Mouse (Mus musculus) liver, embryonic 15.5 days (tissue): ENCODE measurements at regions not wholly inside any gene's neighbourhood (a gene's known extent, or its start where the extent isn't known, plus 50 kb on each side); places are given as distances from the start of the nearest gene placed in this dataset.

Experiments used
- ATAC-seq: fragments of 200-750 bp; cut with Nextera tagmentation; 2 replicates; pipeline ENCODE4 v1.8.0; 2017; ENCODE audit warnings: moderate number of reproducible peaks, mild to moderate bottlenecking, moderate library complexity; ENCODE audit not compliant: insufficient read depth
- H3K27ac ChIP-seq: fragments of 300-500 bp; sonication (generic); replicated peaks from 2 replicates; pipeline ENCODE4 v1.5.1; 2015; ENCODE audit warnings: mild to moderate bottlenecking, inconsistent platforms
- H3K27me3 ChIP-seq: fragments of 300-500 bp; sonication (generic); 2 replicates; pipeline ENCODE4 v1.6.1; 2015; ENCODE audit warnings: mild to moderate bottlenecking, inconsistent platforms
- H3K36me3 ChIP-seq: fragments of 300-500 bp; sonication (generic); replicated peaks from 2 replicates; pipeline ENCODE4 v1.6.1; 2015; ENCODE audit warnings: moderate library complexity, mild to moderate bottlenecking, inconsistent platforms
- H3K4me1 ChIP-seq: fragments of 300-500 bp; sonication (generic); replicated peaks from 2 replicates; pipeline ENCODE4 v1.6.1; 2015; ENCODE audit warnings: inconsistent platforms
- H3K4me2 ChIP-seq: fragments of 300-500 bp; sonication (generic); 2 replicates; pipeline ENCODE4 v1.6.1; 2015; ENCODE audit warnings: moderate library complexity, mild to moderate bottlenecking, inconsistent platforms
- H3K4me3 ChIP-seq: fragments of 300-500 bp; sonication (generic); replicated peaks from 2 replicates; pipeline ENCODE4 v1.5.1; 2015; ENCODE audit warnings: mild to moderate bottlenecking, inconsistent platforms
- H3K9ac ChIP-seq: fragments of 300-500 bp; sonication (generic); 2 replicates; pipeline ENCODE4 v1.6.1; 2015; ENCODE audit warnings: moderate library complexity, mild to moderate bottlenecking, inconsistent platforms
- H3K9me3 ChIP-seq: fragments of 300-500 bp; sonication (generic); replicated peaks from 2 replicates; pipeline ENCODE4 v1.6.1; 2016; ENCODE audit warnings: inconsistent platforms
- WGBS: fragments of 180-500 bp; shearing (Covaris S2); methylation state at CpG from one replicate; pipeline ENCODE4 v1.1.7; 2015; ENCODE audit warnings: mixed read lengths; ENCODE audit not compliant: insufficient replicate concordance; 5-methylcytosine and 5-hydroxymethylcytosine counted together

DNA sequence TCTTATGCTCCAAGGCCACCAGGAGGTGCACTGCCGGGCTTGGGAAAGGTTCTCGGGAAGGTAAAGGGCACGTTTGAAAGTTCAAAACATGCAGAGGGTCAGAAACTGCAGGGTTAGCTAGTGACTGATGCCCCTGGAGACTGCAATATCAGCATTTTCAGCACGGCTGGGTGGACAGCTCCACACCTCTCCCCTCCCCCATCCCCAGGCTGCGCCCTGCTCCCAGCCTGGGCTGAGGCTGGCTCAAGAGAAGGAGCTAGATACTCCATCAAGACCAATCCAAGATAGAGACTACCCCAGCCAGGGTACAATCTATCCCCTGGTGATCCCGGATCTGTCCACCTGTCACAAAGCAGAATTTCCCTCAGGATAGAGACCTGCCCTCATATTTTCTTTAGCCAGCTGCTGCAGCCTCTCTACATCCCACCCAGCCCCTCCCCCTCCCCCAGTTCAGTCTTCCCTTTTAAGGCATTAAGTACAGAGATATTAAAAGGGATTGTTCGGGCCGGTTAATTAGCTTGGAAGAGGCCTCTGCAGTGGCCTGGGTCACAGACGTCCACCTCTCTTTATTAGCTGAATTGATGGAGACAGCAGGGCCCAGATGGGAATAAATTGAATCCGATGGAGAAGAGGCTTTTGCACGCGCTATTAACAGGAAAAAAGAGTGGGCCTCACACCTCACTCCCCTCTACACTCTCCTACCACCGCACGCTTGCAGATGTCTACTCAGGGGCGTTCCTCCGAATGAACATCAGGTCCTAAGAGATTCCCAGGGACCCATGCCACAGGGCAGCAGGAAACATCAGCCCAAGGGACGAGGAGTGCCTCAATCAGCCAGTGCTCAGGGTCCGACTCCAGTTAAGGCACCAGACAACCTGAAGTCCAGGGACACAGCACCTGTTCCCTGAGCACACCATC is 119.8 kb downstream of the Plxna1 start:
- Histone ChIP-seq H3K36me3 (no peaks in the 10 kb centered on the region), H3K27me3 (no peaks in the 10 kb centered on the region), H3K9me3 (no peaks in the 10 kb centered on the region), H3K9ac (no peak overlapping the region), H3K27ac (no peak overlapping the region), H3K4me1 (no peaks in the 10 kb centered on the region), H3K4me2 (no peak overlapping the region), H3K4me3 (no peak overlapping the region)
- 26% methylated on average over 18 of the region's 18 CpGs for WGBS
- no peak for ATAC-seq

DNA sequence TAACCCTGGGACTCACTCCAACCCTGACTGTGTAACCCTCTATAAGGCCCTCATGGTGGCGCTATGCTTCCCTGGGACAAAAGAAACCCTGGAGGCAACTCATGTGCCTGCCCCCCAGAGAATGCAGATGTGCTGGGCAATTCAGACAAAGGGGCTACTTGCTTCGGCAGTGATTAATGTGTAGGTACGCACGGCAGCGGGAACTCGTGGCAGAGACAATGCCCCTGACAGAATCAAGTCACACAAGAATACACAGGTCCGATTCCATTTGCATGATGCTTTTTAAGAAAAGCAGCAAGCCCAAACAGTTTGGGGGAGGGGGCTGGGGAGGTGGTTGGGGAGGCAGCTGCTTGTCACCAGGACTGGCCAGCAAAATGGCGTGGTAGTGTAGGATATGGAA is 116.9 kb downstream of the Plxna1 start:
- H3K4me3 ChIP-seq = no peak overlapping the region
- no peaks in the 10 kb centered on the region for H3K36me3 ChIP-seq
- no peak overlapping the region for H3K27ac ChIP-seq
- no peaks in the 10 kb centered on the region for H3K27me3 ChIP-seq
- H3K4me2 ChIP-seq = no peak overlapping the region
- ATAC-seq = no peak
- H3K9me3 ChIP-seq = no peaks in the 10 kb centered on the region
- H3K4me1 ChIP-seq = no peaks in the 10 kb centered on the region
- H3K9ac ChIP-seq = no peak overlapping the region
- WGBS = 62% methylated on average over 8 of the region's 8 CpGs

DNA sequence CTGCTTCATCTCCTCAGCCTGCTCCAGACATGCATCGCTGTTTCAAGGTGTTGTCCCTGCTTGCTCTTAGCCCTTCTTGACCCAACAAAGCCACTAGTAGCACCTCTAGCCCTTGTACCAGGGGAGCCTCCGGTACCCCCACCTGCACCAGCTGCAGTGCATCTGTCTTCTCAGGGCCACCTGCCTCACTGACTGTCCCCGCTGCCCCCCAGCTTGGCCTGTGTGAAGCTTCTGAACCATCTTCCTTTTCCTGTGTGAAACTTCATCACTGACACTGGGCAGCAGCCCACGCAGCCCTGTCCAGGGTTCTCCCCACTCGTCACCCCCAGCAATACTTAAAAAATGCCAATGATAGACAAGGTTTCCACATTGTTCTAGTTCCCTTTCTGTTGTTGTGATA is 116.2 kb downstream of the Plxna1 start:
- Histone ChIP-seq H3K9ac (no peak overlapping the region), H3K4me3 (no peak overlapping the region), H3K27ac (no peak overlapping the region), H3K27me3 (no peaks in the 10 kb centered on the region), H3K4me2 (no peak overlapping the region), H3K36me3 (no peaks in the 10 kb centered on the region), H3K9me3 (no peaks in the 10 kb centered on the region), H3K4me1 (no peaks in the 10 kb centered on the region)
- no peak for ATAC-seq
- 62% methylated on average over 5 of the region's 5 CpGs for WGBS

DNA sequence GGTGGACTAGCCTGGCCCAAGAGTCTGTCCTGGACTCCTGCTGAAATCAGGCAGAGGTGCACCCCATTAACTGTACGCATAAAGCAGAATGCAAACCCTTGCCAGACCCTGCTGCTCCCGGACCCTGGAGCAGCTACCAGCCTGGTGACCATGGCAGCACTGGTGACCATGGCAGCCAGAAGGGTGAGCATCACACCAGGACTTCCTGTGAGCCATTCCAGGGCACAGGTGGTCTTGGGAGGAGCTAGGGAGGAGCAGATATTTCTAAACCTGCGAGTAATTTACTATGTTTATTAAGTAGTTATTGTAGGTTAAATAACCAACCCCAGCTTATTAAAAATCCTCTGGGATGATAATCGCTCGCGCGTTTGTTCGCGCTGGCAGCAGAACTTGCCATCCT is 113.8 kb downstream of the Plxna1 start:
- Histone ChIP-seq H3K27ac (no peak overlapping the region), H3K4me2 (no peak overlapping the region), H3K9me3 (no peaks in the 10 kb centered on the region), H3K4me3 (no peak overlapping the region), H3K36me3 (no peaks in the 10 kb centered on the region), H3K27me3 (no peaks in the 10 kb centered on the region), H3K9ac (no peak overlapping the region), H3K4me1 (no peaks in the 10 kb centered on the region)
- WGBS = 80% methylated on average over 9 of the region's 9 CpGs
- no peak for ATAC-seq

DNA sequence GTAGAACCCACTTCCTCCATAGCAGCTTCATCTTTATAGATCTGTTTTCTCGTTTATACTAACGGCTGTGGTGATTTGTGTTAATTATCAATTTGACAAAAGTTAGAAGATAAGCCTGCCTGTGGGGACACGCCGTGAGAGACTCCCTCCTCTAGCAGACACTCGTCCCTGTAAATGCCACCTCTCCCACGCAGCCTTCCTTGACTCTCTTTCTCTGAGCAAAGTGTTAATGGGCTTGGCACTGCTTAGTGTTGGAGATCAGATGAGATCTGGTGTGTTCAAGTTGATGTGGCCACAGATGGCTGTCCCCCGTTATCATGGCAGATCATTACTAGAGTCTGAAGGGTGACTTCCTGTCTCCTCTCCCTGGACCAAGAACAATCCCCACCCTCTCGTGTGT is 113.1 kb downstream of the Plxna1 start:
- H3K36me3 ChIP-seq = no peaks in the 10 kb centered on the region
- no peak overlapping the region for H3K9ac ChIP-seq
- ATAC-seq = no peak
- no peak overlapping the region for H3K4me2 ChIP-seq
- no peak overlapping the region for H3K27ac ChIP-seq
- H3K9me3 ChIP-seq = no peaks in the 10 kb centered on the region
- 57% methylated on average over 8 of the region's 8 CpGs for WGBS
- no peak overlapping the region for H3K4me3 ChIP-seq
- H3K27me3 ChIP-seq = no peaks in the 10 kb centered on the region
- H3K4me1 ChIP-seq = no peaks in the 10 kb centered on the region

DNA sequence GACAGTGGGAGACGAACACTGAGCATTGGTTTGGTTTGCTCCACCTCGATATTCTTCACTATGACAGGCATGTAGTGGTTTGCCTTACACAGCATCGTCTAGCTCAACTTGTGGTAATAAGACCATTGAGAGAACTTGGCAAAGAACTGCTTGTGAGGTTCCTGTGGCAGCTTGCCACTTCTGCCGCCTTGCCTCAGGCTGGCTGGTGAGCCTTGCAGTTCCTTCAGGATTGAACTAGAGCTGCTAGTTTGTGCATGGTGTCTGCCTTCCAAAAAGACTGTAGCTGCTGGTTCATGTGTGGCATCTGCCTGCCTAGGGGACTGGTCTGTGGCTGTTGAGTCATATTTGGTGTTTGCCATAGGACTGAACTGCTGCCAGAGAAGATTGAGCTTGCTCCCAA is 110.8 kb downstream of the Plxna1 start:
- H3K27me3 ChIP-seq = no peaks in the 10 kb centered on the region
- no peak overlapping the region for H3K4me3 ChIP-seq
- no peak overlapping the region for H3K4me2 ChIP-seq
- H3K4me1 ChIP-seq = no peaks in the 10 kb centered on the region
- no peak for ATAC-seq
- H3K36me3 ChIP-seq = no peaks in the 10 kb centered on the region
- H3K27ac ChIP-seq = no peak overlapping the region
- H3K9me3 ChIP-seq = no peaks in the 10 kb centered on the region
- 60% methylated on average over 4 of the region's 4 CpGs for WGBS
- H3K9ac ChIP-seq = no peak overlapping the region

DNA sequence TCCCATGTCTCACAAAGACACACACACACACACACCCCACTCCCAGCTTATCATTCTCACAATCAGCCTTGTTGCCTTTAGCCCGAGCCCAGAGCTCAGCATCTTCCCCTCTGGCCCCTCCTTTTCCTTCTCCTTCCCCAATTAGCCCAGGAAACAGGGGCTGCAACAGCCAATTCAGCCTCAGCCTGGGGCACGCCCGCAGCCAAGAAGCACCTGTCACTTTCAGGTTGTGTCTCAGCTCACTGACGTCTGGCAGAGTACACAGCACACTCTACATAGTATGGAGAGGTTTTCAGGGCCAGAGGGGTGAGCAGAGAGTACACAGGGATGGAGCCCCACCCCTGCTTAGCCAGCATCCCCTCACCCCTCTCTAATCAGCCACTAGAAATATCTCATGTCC is 106.4 kb downstream of the Plxna1 start:
- H3K9me3 ChIP-seq = no peaks in the 10 kb centered on the region
- no peaks in the 10 kb centered on the region; the same call in 1 of the 2 replicates for H3K4me1 ChIP-seq
- no peak overlapping the region for H3K9ac ChIP-seq
- no peaks in the 10 kb centered on the region for H3K27me3 ChIP-seq
- H3K27ac ChIP-seq = no peak overlapping the region
- 17% methylated on average over 4 of the region's 4 CpGs for WGBS
- no peak overlapping the region for H3K4me2 ChIP-seq
- no peaks in the 10 kb centered on the region for H3K36me3 ChIP-seq
- H3K4me3 ChIP-seq = no peak overlapping the region
- ATAC-seq = no peak

DNA sequence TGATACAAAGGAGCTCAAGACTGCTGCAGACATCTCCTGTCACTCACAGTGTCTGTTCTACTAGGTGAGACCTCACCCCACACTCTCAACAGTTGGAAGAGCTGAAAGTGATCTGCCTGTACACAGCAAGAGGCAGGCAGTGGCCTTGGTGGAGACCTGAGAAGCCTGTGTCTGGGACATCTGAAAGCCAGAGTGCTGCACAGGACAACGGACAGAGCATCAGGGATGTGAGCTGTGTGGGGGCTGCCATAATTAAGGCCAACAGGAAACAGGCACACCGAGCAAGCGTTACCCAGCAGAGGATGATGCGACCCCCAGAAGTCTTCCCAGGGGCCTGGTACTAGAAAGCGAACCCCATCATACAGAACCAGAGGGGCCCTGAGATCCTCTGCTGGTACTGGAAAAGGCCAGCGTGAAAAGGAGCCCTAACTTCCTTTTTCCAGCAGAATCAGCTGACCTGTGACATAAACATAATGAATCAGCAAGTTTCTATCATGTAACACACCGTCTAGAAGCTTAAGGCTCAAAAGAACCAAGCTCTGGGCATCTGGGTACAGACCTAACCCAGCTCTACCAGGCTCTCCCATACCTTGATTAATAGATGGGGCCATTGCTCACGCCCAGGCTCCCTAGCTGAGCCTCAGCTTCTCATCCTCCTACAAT is 105.7 kb downstream of the Plxna1 start:
- ATAC-seq = no peak
- H3K27ac ChIP-seq = no peak overlapping the region
- no peaks in the 10 kb centered on the region for H3K9me3 ChIP-seq
- H3K4me2 ChIP-seq = no peak overlapping the region
- no peak overlapping the region for H3K9ac ChIP-seq
- no peak overlapping the region for H3K4me3 ChIP-seq
- no peaks in the 10 kb centered on the region for H3K27me3 ChIP-seq
- no peaks in the 10 kb centered on the region; the same call in 1 of the 2 replicates for H3K4me1 ChIP-seq
- WGBS = 33% methylated on average over 8 of the region's 8 CpGs
- no peaks in the 10 kb centered on the region for H3K36me3 ChIP-seq

DNA sequence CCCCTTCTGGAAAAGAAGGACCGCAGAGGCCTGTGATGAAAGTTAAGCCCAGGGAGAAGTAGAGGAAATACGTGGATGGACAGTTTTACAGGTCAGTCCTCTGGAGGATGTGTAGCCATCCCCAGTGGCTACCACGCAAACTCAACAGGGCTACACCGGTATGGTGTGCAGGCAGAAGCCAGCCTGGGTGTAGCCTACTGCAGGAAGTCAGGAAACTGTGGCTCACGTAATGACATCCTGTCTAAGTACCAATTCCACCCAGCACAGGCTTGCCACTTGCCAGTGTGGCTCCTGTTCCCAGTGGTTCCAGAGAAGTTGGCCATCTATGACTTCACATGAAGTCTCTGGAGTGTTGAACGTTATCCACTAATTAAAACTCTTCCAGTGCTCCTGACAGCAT is 105.0 kb downstream of the Plxna1 start:
- no peak overlapping the region for H3K4me2 ChIP-seq
- H3K9me3 ChIP-seq = no peaks in the 10 kb centered on the region
- no peaks in the 10 kb centered on the region for H3K27me3 ChIP-seq
- H3K36me3 ChIP-seq = no peaks in the 10 kb centered on the region
- no peaks in the 10 kb centered on the region; the same call in 1 of the 2 replicates for H3K4me1 ChIP-seq
- no peak overlapping the region for H3K27ac ChIP-seq
- 34% methylated on average over 6 of the region's 6 CpGs for WGBS
- no peak overlapping the region for H3K9ac ChIP-seq
- ATAC-seq = no peak
- H3K4me3 ChIP-seq = no peak overlapping the region

DNA sequence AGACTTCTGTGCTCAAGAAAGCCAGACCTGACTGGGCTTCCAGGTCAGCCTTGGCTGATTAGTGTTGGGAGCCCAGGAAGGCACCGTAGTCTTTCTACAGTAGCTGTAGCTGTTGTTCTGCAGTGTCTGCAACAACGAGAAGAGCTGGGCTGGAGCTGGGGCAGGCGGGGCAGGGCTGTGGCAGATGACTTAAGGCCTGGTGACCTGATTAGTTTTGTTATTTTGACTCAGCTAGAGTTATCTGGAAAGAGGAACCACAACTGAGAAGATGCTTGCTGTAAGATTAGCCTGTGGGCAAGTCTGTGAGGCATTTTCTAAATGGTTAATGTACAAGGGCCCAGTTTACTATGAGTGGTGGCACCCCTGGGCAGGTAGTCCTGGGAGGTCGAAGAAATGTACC is 104.3 kb downstream of the Plxna1 start:
- no peak for ATAC-seq
- H3K27ac ChIP-seq = no peak overlapping the region
- H3K27me3 ChIP-seq = no peaks in the 10 kb centered on the region
- no peaks in the 10 kb centered on the region for H3K9me3 ChIP-seq
- WGBS = 23% methylated on average over 4 of the region's 4 CpGs
- no peaks in the 10 kb centered on the region for H3K36me3 ChIP-seq
- H3K4me1 ChIP-seq = no peaks in the 10 kb centered on the region; the same call in 1 of the 2 replicates
- no peak overlapping the region for H3K9ac ChIP-seq
- no peak overlapping the region for H3K4me2 ChIP-seq
- H3K4me3 ChIP-seq = no peak overlapping the region

DNA sequence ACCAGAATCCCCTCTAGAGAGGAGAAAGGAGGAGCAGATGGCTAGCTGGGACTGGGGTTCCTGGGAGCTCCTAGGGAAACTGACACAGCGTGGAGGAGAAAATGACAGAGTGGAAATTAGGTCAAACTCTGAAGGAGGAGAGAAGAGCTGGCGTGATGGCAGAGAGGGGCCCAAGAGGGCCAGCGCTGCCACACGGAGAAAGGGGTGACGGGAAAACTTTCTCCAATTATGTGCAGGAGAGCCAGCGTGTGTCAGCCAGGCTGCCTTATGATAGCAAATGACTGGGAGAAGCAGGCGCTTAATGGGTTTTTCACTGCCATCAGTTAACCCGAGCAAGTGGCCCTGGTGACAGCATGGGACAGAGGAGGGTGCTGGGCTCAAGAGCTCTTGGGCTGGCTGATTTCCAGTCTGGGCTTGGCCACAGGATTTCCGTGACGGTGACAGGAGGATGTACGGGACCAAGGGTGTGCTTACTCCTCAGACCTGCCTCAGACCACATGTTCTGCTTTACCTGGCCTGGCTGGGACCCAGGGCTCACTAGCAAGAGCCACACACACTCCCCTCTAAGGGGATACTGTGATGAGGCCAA is 102.9 kb downstream of the Plxna1 start:
- Histone ChIP-seq H3K4me3 (no peak overlapping the region), H3K36me3 (no peaks in the 10 kb centered on the region), H3K27ac (no peak overlapping the region), H3K4me1 (no peaks in the 10 kb centered on the region; the same call in 1 of the 2 replicates), H3K4me2 (no peak overlapping the region), H3K9ac (no peak overlapping the region), H3K27me3 (no peaks in the 10 kb centered on the region), H3K9me3 (no peaks in the 10 kb centered on the region)
- ATAC-seq = no peak
- 60% methylated on average over 11 of the region's 11 CpGs for WGBS
